Mouse (Mus musculus) adrenal gland, postnatal 25 days (tissue): ENCODE data around the gene Dnaaf2. TPM values are rescaled to one million over a fixed set of nuclear protein-coding genes. Genes with fewer than 3 reads are reported as not detected.

Source experiments
- DNase-seq: peaks from one replicate; pipeline ENCODE4 v3.0.0; 2021; ENCODE audit warnings: mixed read lengths
- long read RNA-seq: library from polyadenylated mRNA; stranded (forward); transcript quantifications from one replicate; pipeline ENCODE4 v2.0.0, GENCODE M21; 2021
- total RNA-seq: library from RNA; stranded (reverse); gene quantifications from 2 replicates; pipeline ENCODE4 v1.2.3, GENCODE M21; 2021

The Dnaaf2 gene
- 0.95 and 2.0 TPM in 2 replicates for total RNA-seq
- long read RNA-seq, transcript Dnaaf2-201 (3 exons, 3,390 nt): major isoform, 14 of 14 reads
- long read RNA-seq, partial matches to known transcripts: 0 of 14 reads
- long read RNA-seq, other reads (novel, unspliced or antisense): 0 of 14 reads

DNA sequence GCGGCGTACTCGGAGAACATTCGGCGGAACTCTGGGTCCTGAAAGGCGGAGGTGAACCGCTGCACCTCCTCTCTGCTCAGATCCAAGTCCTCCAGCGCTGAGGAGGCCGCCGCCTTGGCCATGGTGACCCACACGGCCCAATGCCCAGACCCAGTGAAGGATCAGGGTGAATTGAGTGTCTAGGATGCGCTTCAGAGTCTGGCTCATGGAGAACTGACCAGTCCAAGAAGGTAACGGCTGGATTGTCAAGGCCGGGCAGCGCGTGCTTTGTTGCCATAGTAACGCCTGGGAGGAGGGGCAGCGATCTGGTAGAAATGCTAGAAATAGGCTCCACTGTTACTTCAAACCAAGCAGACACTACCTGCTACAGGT lies at the start of gene Dnaaf2:
Gene Dnaaf2 (minus strand): TSS at position 266 of the 372 bp plus-strand sequence.
- DNase-seq: peak; percentile 81

DNA sequence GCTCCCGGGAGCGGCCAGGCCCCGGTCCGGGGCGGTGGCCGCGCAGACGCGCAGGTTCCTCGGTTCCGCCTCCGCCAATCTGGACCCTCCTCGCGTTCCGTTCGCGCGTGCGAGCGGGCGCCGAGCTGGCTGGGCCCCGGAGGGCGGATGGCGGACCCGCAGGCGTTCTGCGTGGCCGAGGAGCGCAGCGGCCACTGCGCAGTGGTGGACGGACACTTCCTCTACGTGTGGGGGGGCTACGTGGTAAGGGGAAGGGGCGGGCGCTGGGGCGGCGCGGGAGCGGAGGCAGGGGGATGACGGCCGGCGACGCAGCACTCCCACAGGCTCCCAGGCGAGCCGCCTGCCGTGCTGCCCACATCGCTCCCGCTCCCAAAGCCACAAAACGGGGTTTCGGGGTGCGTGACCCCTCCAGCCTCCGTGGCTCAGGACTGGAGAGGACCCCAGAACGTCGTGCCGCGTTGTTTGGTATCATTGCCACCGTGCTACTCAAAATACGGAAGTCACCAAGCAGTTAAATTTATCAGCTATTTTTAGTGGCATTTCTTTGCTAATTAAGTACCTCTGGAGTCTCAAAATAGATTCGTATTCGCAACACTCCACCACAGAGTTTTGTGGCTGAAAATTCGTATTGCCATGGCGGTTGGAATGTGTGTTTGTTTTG lies 43.7 kb upstream of the Dnaaf2 start:
- DNase-seq: peak; percentile 78

DNA sequence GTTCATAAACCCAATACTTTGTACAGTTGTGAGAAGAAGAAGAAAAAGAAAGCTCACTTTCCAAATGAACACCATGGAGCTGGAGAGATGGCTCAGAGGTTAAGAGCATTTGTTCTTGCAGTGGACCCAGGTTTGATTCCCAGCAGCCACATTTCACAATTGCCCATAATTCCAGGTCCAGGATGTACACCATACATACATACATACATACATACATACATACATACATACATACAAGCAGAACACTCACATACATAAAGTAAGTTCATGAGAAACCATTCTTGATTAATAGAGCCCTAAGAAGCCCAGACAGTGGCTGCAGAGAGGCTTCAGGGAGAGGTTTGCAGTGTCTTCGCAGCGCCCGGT lies 43.2 kb upstream of the Dnaaf2 start:
- DNase-seq: no peak

DNA sequence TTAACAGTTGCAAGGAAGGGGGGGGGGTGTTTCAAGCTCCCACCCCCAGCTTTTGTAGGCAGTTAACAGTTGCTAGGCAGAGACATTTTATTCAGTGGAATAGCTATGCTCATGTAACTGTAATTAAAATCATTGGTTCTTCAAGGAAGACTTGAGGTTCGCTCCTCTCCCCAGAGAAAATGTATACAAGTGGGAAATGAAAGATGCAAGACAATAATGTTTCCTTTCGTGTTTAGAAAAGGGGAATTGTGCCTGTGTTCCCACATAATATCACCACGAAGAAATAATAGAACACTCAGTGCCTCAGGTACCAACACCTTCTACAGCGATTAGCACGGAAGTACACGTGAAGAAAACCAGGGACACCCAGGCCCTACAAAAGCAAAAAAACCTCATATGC lies 42.6 kb upstream of the Dnaaf2 start, which contains the start of gene Klhdc1:
Gene Klhdc1 (plus strand): TSS at position 301 of the 400 bp plus-strand sequence.
- no peak for DNase-seq

DNA sequence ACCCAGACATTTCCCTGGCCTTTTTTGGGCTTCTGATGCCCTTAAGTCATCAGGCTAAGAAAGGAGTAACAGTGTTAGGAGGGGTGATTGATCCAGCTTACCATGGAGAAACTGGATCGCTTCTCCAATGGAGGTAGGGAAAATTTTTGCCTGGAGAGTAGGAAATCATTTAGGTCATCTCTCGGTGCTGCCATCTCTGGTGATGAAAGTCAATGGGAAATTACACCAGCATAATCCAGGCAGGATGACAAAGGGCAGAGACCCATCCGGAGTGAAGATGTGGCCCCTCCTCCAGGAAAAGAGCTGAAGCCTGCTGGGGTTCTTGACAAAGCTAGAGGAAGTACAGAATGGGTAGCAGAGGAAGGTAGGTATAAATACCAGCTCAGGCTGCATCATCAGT lies 40.1 kb upstream of the Dnaaf2 start:
- DNase-seq: no peak

DNA sequence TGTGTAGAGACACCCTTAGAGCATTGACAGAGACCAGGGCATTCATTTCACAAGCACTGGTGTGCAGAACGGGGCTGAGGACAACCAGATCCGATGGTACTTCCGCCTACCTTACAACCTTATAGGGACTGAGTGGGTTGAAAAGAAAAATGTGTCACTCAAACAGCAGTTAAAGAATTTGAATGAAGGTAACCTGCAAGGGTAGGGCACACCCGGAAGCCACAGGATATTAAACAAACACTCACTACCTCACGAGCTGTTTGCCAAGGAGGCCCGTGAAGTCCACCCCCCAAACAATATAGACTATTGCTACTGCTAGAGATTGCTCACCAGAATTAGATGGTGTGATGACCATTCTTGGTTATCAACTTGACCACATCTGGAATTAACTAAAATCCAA lies 37.6 kb upstream of the Dnaaf2 start:
- DNase-seq: no peak

DNA sequence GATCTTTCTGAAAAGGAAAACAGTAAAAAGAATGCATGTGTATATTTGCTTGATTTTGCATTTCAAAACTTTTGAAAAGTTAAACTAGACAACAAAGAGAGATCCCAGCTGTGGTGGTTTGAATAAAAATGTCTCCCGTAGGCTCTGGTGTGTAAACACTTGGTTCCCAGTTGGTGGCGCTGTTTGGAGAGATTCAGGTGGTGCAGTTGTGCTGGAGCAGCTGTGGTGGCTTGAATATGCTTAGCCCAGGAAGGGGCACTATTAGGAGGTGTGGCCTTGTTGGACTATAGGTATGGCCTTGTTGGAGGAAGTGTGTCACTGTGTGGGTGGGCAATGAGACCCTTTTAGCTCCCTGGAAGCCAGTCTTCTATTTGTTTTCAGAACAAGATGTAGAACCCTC lies 31.0 kb upstream of the Dnaaf2 start:
- no peak for DNase-seq

DNA sequence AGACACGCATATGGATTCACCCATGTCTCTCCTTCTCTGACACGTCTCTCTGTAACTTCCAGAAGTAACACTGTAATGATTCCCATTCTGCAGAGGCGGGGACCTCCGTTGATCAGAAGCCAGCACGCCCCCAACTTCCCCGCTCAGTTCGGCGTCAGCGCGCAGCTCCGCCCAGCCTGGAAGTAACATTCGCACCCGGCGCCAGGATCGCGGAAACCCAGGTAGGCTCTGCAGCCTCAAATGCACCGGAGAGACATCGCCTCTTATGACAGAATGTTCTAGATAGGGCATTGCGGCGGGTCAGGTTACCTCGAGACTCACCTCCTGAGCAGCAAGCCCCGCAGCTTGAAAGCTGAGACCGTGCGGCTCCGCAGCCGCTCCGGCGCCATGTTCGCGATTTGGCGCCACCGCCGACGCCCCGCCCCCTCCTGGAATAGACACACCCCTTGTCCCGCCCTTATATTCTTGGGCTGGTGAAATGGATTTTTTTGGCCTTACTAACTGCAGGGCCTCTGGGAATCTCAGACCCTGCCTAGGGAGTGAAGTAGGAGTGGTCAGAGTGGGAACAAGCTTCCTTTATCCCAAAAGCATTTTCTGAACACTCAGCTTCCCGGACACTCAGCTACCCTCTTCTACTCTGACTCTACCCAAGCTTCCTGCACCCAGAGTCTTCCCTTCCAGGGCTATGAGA lies 29.7 kb upstream of the Dnaaf2 start, which contains the start of gene Pole2:
Gene Pole2 (minus strand): TSS at position 420 of the 691 bp plus-strand sequence.
- DNase-seq: peak; percentile 90

DNA sequence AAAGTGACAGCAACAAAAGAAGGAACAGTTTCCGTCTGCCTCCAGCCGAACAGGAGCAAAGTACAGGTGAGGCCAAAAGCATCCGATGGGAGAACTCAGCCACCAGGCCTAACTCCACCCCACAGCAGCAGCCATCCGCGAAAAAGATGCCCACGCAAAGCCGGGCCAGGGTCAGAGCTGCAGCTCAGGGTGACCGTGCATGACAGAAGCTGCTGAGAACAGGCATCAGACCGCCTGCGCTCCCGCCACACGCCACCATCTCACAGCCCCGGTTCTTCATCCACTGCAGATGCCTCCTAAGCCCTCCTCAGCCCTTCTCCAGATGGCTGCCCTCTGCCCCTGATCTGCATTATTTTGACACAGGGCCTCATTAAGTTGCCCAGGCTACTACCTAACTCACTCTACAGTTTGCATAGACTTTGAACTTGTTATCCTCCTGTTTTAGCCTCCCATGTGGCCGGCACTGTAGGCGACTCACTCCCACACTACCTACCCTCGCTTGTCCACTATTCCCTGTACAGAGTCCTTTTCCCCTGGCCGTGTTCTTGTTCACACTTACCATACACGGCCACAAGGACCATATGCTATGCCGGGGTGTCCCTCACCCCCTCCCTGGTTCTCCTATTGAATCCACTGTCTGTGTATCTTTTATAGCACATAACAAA lies 22.5 kb upstream of the Dnaaf2 start:
- no peak for DNase-seq

DNA sequence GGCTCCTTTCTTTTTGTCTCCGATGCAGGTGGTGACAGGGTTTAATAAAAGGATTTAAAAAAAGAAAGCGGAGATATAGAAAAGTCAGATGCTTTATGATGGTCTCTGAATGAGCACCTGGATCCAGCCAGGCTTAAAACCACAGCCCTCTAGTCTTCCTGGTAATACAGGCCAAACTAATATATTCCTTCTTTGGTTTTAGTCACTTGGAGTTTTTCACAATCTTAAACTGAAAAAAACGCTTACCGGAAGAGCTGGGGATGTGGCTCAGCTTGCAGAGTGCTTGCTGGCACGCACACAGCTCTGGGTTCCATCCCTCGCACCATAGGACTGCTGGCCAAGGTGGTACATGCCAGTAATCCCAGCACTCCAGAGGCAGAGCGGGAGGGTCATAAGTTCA lies 18.4 kb upstream of the Dnaaf2 start:
- DNase-seq: no peak

DNA sequence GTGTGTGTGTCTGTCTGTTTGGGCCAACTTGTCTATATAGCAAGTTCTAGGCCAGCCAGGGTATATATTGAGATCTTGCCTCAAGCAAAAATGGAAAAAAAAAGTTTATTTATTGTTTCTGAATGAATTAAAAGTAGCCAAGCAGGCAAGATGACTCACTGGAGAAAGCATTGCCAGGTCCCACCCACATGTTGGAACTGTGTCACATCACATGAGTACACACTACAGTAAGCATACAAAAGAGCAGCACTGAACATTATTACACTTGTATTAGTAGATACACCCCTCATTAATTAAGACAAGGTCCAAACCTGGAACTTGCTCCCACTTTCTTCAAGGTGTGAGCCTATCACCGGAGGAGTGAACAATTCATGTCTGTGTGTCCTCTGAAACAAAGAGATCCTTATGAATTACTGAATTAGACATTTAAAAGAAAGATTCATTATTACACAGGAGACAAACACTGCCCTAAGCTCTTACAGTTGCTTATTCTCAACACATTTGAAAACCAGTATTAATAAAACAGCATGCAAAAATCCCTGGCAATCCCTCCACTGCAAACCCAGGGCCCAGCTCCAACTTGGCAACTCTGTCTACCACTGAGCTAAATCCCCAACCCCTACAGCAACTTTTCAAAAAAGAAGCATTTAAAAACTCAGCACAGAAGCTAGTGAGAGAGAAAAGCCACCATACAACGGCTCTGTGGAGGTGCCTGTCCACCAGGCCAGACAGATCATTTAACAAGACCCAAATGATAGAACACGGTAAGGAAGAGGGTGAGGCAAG lies 17.0 kb upstream of the Dnaaf2 start:
- peak; percentile 55 for DNase-seq

DNA sequence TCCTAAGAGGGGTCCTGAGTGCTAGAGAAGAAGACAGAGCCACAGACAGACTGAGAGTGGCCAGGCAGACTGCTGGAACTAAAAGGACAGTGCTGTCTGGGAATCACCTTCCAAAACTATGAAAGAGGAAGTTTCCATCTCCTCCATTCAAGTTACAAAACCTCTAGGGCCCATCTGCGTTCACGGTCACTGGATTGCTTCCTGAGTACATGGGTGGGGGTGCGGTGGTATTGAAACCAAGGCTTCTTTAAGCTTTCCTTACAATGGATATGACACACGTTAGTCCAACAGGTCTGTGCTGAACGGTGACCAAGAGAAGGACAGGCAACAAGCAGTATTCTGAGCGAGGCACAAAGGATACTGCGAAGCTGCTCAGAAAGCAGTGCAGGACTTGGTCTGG lies 16.2 kb upstream of the Dnaaf2 start:
- DNase-seq: no peak

DNA sequence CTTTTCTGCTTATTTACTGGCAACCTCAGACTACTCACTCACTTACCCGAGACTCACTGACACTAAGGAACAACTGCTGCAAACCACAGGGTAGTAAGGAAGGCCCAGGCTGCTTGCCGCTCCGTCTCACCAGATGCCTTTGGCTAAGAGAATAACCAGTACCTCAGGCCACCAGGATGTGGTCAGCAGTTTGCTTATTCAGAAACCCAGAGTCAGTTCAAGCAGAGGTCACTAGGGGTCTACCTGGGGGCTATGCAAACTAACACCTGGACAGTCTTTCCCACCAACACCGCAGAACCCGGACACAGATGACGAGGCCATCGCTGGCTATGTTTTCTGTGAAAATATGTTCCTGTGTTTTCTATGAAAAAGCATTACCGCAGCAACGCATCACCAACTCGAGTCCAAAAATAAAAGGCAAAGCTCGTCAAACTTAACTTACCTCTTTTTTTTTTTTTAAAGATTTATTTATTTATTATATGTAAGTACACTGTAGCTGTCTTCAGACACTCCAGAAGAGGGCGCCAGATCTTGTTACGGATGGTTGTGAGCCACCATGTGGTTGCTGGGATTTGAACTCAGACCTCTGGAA lies 15.1 kb upstream of the Dnaaf2 start:
- no peak for DNase-seq

DNA sequence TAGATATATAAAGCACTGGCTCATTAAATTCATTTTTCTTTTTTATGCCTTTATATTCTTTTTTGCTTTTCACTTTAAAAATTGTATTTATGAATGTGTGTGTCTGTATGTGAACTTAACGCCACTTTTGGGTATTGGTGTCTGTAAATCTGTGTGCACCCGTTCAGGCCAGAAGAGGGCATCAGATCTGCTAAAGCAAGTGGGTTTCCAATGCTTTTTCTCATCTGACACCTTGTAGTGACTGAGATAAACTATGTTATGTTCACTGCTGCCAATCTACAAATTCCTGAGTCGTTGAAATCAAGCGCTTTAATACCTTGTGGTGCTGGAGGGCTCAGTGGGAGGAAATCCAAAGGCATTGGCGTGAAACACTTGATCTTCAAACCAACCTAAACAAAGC lies 12.8 kb upstream of the Dnaaf2 start:
- no peak for DNase-seq

DNA sequence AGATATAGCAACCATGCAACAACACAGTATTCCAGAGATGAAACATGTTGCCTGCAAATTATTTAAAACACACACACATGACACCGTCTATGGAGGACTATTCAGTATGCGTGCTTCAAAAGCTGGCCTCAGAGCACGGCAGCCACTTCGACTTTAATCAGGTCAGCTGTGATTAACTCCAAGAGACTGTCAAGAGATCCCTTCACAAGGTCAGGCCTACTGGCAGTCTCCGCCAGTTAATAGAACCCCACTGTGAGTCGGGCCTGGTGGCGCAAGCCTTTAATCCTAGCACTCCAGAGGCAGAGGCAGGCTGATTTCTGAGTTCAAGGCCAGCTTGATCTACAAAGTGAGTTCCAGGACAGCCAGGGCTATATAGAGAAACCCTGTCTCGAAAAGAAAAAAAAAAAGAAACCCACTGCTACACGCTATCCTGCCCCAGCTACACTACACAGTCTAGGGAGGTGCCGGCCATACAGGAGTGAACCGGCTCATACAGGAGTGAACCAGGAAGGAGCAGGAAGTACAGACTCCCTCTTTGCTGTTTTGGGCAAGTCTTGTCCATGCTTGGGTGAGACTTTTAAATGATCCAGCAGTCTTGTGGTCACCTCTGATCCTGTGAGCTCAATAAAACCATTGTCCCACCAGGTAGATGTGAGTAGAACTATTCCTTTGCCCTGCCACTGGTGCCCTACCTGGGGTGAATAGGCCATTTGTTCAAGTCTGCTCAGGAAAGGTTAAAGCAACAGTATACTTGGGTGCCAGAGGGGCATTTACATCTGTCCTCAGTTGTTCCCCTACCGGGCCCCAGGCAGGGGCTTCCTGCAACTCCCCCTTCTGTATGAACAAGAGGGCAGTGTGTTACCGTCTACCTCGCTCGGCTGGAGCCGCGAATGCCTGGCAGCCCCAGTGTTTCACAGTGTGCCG lies 12.1 kb upstream of the Dnaaf2 start:
- DNase-seq: no peak

DNA sequence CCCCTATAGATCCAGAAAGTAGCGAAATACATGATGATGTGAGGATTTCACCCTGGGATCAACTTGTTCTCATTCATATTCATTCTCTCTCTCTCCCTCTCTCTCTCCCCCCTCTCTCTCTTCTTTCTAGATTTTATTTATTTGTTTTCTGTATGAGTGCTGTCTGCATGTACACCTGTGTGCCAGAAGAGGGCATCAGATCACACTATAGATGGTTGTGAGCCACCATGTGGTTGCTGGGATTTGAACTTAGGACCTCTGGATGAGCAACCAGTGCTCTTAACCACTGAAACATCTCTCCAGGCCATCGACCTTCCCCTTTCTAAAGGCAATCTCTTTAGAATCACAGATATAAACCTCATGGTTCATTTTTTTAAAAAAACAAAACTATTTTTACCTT lies 10.3 kb upstream of the Dnaaf2 start:
- no peak for DNase-seq

DNA sequence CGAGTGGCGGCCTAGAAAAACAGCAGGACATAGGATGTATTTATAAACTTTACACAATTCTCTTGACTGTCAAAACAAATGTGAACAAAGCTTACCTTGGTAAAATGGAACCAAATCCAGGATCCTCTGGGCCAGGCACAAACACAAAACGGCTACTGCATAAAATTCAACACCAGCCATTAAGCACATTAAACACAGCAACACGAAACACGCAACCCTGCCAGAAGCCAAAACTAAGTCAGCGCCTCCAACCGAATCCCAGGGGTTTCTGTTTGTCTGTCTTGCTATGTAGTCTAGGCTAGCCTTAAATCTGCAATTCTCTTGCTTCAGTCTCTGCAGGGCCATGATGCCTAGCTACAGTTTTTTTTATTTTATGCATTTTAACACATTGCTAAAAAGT lies 9.7 kb upstream of the Dnaaf2 start:
- DNase-seq: no peak

DNA sequence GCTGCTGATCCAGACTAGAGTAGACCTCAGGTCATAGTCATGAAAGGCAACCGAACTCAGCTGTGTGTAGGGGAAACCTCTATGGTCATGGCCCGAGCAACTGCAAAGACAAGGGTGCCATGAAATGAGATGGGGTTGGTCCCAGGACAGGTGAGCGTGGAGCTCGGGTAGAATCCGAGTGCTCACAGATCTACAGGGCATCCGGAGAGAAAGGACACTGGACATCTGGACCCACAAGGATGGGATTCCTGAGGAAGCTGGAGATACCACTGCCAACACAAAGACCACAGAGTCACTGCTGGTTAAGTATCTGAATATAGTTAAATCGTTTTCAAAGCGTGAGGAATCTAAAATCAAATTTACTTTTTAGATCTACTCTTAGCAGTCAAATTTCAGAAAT lies 9.2 kb upstream of the Dnaaf2 start:
- DNase-seq: no peak

DNA sequence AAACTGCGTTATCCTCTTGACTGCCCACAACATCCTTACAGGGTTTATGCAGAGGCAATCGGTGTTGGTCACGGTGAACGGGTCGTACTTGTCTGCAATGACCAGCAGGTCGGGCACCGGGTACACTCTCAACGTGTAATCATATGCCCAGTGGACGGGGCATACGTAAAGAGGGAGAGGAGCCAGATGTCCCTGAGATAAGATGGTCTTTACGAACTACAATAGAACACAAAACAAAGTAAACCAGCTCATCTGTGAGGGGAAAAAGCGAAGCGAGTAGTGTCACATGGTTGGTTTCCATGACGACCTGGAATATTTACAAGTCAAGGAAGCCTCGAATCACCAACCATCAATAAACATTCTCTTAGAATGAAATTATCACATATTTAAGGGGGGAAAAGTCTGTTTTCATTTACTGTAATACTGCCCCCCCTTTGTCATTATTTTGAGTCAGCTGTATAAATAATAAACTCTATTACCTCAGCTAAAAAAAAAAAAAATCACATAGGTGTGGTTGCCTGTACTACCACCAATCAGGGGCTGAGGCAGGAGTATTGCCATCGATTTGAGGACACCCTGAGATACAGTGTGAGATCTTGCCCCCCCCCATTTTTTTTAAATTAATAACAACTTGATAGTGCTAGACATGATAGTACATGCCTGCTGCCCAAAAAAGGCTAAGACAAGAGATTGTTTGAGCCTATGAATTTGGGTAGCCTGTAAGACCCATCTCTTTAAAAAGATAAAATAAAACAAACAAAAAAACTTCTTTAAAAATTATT lies 6.0 kb upstream of the Dnaaf2 start, which contains the start of gene Gm49384:
Gene Gm49384 (minus strand): TSS at position 216 of the 782 bp plus-strand sequence.
- no peak for DNase-seq

DNA sequence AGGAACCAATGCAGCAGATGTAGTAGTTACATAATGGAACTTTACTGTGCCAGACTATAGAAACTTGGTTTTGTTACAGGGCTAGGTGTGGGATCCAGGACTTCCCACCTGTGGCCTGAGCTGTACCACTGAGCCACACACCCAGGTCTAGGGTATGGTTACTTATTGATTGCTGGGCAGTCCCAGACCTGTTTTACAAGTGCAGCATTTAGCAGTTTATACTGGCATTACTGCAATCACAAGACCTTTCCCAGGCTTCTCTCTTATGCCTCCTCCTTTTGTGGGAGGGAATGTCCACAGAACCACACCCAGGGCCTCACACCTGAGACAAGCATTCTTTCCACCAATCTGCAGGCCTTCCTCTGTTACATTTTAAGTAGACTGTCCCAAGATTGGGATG lies 756 bp upstream of the Dnaaf2 start:
- no peak for DNase-seq
